Mouse (Mus musculus) hindbrain, embryonic 12.5 days (tissue): ENCODE results near the gene Casq1. TPM values are rescaled to one million over a fixed set of nuclear protein-coding genes. Genes with fewer than 3 reads are reported as not detected.

ENCODE experiments used
- ATAC-seq: fragments of 200-750 bp; cut with Nextera tagmentation; 2 replicates; pipeline ENCODE4 v1.8.0; 2017; ENCODE audit warnings: moderate TSS enrichment; ENCODE audit not compliant: low FRiP score
- H3K27ac ChIP-seq: fragments of 300-500 bp; sonication (generic); 2 replicates; pipeline ENCODE4 v1.5.1; 2016; ENCODE audit warnings: mild to moderate bottlenecking
- H3K27me3 ChIP-seq: fragments of 300-500 bp; sonication (generic); 2 replicates; pipeline ENCODE4 v1.6.1; 2016; ENCODE audit warnings: mild to moderate bottlenecking
- H3K36me3 ChIP-seq: fragments of 300-500 bp; sonication (generic); 2 replicates; pipeline ENCODE4 v1.6.1; 2016; ENCODE audit warnings: mild to moderate bottlenecking
- H3K4me1 ChIP-seq: fragments of 300-500 bp; sonication (generic); 2 replicates; pipeline ENCODE4 v1.6.1; 2016
- H3K4me2 ChIP-seq: fragments of 300-500 bp; sonication (generic); replicated peaks from 2 replicates; pipeline ENCODE4 v1.6.1; 2016; ENCODE audit warnings: mild to moderate bottlenecking
- H3K4me3 ChIP-seq: fragments of 300-500 bp; sonication (generic); 2 replicates; pipeline ENCODE4 v1.5.1; 2016; ENCODE audit warnings: mild to moderate bottlenecking
- H3K9ac ChIP-seq: fragments of 300-500 bp; sonication (generic); 2 replicates; pipeline ENCODE4 v1.6.1; 2016; ENCODE audit warnings: mild to moderate bottlenecking, moderate library complexity
- H3K9me3 ChIP-seq: fragments of 300-500 bp; sonication (generic); replicated peaks from 2 replicates; pipeline ENCODE4 v1.6.1; 2016; ENCODE audit warnings: mild to moderate bottlenecking
- WGBS: fragments of 180-500 bp; shearing (Covaris S2); methylation state at CpG from one replicate; pipeline ENCODE4 v1.1.7; 2016; 5-methylcytosine and 5-hydroxymethylcytosine counted together
- polyA plus RNA-seq: library from polyadenylated mRNA; unstranded; fragments of >200 nt; fragmentation: Nextera tagmentation; extraction: Ambion mirVana; gene quantifications from 2 replicates; pipeline ENCODE4 v1.2.1, GENCODE M21; 2016

Casq1 gene
- polyA plus RNA-seq, 1 experiment from 2014 or later, result 3.8 TPM

DNA sequence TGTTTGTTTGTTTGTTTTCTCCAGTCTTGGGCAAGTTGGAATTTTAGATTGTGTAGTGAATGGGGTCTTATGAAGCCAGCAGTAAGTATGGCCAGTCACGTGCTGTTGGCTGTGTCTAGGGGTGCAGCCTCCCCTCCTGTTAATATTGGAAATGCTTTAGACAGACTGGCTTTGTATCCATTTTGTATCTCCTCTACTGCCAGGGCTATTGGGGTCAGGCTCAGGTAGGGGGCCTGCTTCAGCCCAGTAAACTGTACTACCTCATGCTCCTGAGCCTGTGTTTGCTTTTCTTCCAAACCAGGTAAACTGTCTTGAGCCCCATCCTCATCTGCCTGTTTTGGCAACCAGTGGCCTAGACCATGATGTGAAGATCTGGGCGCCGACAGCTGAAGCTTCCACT, 27.5 kb downstream of the Casq1 start:
- Histone ChIP-seq H3K9ac (no peak overlapping the region), H3K4me1 (peaks cover 2% of the 10 kb centered on the region; the same call in 1 of the 2 replicates), H3K27ac (no peak overlapping the region), H3K36me3 (peaks cover 77% of the 10 kb centered on the region), H3K4me3 (no peak overlapping the region), H3K27me3 (no peaks in the 10 kb centered on the region), H3K4me2 (no peak overlapping the region), H3K9me3 (no peaks in the 10 kb centered on the region)
- WGBS, result 97% methylated on average over 3 of the region's 3 CpGs
- no peak for ATAC-seq

DNA sequence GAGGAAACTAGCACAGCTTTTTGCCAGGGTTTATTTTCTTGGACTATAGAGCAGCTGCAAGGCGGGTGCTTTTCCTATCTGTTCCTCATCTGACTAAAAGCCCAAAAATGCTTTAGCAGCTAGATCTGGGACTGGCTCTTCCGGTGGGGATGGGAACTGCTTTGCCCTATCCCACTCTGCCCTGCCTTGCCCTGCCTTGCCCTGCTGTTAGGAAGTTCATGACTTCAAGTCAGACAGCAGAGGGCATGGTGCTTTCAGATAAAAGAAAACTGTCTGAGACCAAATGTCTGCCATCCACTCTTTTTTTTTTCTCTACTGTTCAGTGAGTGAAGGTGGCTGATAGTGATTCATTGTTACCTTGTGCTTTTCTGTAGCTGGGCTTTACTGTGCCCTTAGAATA, 28.1 kb downstream of the Casq1 start:
- ATAC-seq, result no peak
- Histone ChIP-seq H3K9me3 (no peaks in the 10 kb centered on the region), H3K9ac (no peak overlapping the region), H3K4me2 (no peak overlapping the region), H3K4me3 (no peak overlapping the region), H3K4me1 (peaks cover 2% of the 10 kb centered on the region; the same call in 1 of the 2 replicates), H3K27me3 (no peaks in the 10 kb centered on the region), H3K36me3 (peaks cover 77% of the 10 kb centered on the region), H3K27ac (no peak overlapping the region)
- WGBS, result 94% methylated on average over 2 of the region's 2 CpGs

DNA sequence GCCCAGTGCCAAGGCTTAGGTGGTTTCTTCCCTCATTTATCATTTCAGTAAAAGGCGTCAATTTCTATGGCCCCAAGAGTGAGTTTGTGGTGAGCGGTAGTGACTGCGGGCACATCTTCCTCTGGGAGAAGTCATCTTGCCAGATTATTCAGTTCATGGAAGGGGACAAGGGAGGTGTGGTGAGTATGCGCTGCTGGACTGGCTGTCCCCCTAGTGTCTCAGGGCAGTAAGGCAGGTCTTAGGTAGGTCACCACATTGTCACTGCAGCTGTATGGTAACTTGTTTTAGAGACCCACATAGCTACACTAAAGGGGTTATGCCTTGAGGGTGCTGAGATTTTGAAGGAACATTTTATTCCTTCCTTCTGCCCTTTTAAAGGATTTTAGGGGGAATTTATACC, 30.8 kb downstream of the Casq1 start:
- Histone ChIP-seq H3K36me3 (peaks cover 53% of the 10 kb centered on the region), H3K4me1 (no peaks in the 10 kb centered on the region), H3K4me3 (no peak overlapping the region), H3K9ac (no peak overlapping the region), H3K4me2 (no peak overlapping the region), H3K27ac (no peak overlapping the region), H3K9me3 (no peaks in the 10 kb centered on the region), H3K27me3 (no peaks in the 10 kb centered on the region)
- no peak for ATAC-seq
- 67% methylated on average over 4 of the region's 4 CpGs for WGBS

DNA sequence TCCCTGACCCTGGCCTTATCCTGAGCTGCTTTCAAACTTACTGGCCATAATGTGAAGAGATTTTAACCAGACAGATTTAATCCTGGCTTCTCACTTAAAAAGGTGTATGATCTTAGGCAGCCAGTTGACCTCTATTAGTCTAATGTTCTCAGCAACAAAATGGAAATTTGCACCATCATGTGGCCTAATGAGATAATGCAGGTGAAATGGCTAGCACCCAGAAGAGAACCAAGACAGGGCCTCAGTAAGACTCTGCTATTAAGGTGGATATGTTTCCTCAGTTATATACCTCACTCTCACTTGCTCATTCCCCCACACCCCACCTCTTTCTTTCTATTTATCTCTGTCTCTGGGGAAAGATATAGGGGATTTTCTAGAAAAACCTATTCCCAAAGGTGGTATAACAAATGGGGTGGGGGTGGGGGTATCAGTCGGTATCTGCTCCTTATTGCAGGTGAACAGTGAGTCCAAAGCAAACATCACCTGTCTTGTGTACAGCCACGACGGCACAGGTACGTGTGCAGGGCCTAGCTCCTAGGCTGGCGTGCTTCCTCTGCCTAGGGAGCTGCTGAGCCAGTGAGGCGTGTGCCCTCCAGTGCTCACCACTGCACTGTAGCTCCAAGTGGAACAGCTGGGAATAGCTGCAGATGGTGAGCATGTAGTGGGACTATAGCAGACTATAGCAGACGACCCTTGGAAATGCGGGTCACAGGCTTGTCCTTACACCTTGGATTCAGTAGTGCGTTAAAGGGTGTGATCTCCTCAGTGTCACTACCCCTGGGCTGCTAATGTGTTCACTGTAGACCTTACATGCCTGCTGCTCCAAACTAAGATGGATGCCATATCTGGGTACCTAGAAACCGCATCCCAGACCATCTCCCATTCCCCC, 33.0 kb downstream of the Casq1 start:
- Histone ChIP-seq H3K9me3 (no peaks in the 10 kb centered on the region), H3K4me3 (no peak overlapping the region), H3K36me3 (peaks cover 50% of the 10 kb centered on the region)

DNA sequence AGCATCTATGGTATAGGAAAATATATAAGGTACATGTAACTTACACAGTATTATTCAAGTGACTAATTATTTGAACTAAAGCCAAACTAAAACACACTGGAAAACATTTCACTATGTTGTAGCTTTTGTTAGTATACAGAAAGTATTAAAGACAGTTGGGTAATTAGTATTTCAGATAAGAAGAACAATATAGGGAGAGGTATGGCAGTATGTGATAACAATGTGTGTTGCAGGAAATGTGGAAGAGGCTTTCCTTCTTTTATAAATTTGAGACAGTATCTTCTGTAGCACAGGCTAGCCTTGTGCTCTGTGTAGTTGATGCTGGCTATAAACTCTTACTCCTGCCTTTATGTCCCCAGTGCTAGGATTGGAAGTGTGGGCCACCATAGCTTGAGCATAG, 35.8 kb downstream of the Casq1 start:
- Histone ChIP-seq H3K36me3 (peaks cover 49% of the 10 kb centered on the region), H3K9ac (no peak overlapping the region), H3K27me3 (no peaks in the 10 kb centered on the region), H3K4me1 (no peaks in the 10 kb centered on the region), H3K4me3 (no peak overlapping the region), H3K9me3 (no peaks in the 10 kb centered on the region), H3K4me2 (no peak overlapping the region), H3K27ac (no peak overlapping the region)
- ATAC-seq, result no peak

More for the DNA sequence above, 33.0 kb downstream of the Casq1 start:
- Histone ChIP-seq H3K9ac (no peak overlapping the region), H3K27ac (no peak overlapping the region), H3K27me3 (no peaks in the 10 kb centered on the region), H3K4me2 (no peak overlapping the region), H3K4me1 (no peaks in the 10 kb centered on the region)
- no peak for ATAC-seq
- WGBS, result 95% methylated on average over 10 of the region's 10 CpGs

DNA sequence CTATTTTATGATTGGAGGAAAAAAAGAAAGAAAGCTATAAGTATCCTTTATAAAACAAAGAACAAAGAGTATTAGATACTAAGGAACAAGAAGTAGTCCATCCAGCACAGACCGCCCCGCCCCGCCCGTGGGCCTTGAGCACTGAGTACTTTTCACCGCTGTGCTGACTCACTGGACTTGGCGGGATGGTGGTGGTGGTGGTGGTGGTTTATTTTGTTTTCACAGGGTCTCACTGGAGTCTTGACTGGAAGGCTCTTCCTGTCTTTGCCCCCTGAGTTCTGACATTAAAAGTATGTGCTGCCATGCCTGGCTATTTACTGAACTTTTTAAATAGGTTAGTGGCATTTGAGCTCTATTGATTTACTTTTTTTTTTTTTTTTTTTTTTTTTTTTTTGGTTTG, 36.6 kb downstream of the Casq1 start:
- H3K4me3 ChIP-seq, result no peak overlapping the region
- H3K36me3 ChIP-seq, result peaks cover 48% of the 10 kb centered on the region
- no peak overlapping the region for H3K4me2 ChIP-seq
- H3K27ac ChIP-seq, result no peak overlapping the region
- WGBS, result 97% methylated on average over 6 of the region's 6 CpGs
- no peaks in the 10 kb centered on the region for H3K9me3 ChIP-seq
- ATAC-seq, result no peak
- no peaks in the 10 kb centered on the region for H3K4me1 ChIP-seq
- no peak overlapping the region for H3K9ac ChIP-seq
- no peaks in the 10 kb centered on the region for H3K27me3 ChIP-seq

DNA sequence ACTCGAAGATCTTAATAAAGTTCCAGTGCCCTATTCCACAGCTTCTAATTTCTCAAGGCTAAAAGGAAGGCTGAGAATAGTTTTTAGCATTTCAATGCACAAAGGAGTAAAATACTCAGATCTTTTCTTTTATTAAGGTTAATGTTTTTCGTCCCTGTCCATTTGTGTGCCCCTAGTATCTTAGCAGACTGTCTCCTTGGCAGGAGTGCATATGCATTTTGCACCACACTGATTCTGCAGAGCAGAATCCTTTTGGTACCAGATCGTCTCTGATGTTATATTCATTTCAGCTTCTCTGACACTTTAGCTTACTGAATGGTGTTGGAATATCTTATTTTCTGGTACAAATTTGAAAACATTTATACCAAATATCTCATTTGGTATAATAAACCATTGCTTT, 37.9 kb downstream of the Casq1 start:
- 93% methylated on average over 3 of the region's 3 CpGs for WGBS
- no peak overlapping the region for H3K4me3 ChIP-seq
- no peak overlapping the region for H3K27ac ChIP-seq
- ATAC-seq, result no peak
- H3K4me1 ChIP-seq, result no peaks in the 10 kb centered on the region
- H3K27me3 ChIP-seq, result no peaks in the 10 kb centered on the region
- H3K9me3 ChIP-seq, result no peaks in the 10 kb centered on the region
- no peak overlapping the region for H3K4me2 ChIP-seq
- H3K36me3 ChIP-seq, result peaks cover 43% of the 10 kb centered on the region
- no peak overlapping the region for H3K9ac ChIP-seq

DNA sequence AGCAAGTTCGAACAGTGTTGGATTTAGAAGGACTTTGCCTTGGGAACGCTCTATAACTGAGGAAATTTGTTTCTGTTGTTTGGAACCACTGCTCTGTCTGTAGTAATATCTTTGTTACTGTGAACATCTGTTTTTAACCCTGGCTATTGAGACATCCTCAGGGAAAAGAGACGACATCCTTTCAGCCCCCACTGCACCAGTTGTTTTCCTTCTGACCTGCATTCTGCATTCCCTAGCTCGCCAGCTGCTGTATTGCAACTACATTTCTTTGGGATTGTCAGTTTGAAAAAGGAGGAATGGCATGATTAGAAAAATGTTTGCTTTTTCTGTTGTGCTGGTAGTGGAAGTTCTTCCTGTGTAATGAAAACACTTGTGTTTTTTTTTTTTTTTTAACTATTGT, 38.8 kb downstream of the Casq1 start:
- no peak for ATAC-seq
- Histone ChIP-seq H3K9ac (no peak overlapping the region), H3K4me3 (no peak overlapping the region), H3K9me3 (no peaks in the 10 kb centered on the region), H3K36me3 (peaks cover 44% of the 10 kb centered on the region), H3K4me1 (no peaks in the 10 kb centered on the region), H3K27ac (no peak overlapping the region), H3K27me3 (no peaks in the 10 kb centered on the region), H3K4me2 (no peak overlapping the region)
- 70% methylated on average over 4 of the region's 4 CpGs for WGBS

DNA sequence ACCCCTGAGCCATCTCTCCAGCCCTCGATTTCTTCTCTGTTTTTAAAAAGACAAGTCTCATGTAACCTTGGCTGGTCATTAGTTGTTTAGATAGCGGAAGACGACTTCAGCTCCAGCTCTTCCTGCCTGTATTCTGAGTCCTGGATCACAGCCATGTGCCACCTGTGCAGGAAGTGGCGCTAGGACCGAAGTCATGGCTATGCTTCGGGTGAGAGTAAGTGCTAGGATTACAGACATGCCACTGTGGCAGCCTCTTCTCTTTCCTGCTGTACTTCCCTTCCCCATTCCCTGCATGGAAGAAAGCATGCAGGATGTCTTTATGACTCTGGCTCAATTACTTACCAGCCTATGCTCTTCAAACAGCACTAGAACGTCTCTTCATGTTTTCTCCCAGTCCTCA, 40.6 kb downstream of the Casq1 start:
- H3K36me3 ChIP-seq, result peaks cover 61% of the 10 kb centered on the region
- ATAC-seq, result no peak
- no peaks in the 10 kb centered on the region for H3K9me3 ChIP-seq
- H3K27ac ChIP-seq, result no peak overlapping the region
- H3K9ac ChIP-seq, result no peak overlapping the region
- no peaks in the 10 kb centered on the region for H3K27me3 ChIP-seq
- H3K4me3 ChIP-seq, result no peak overlapping the region
- H3K4me1 ChIP-seq, result no peaks in the 10 kb centered on the region
- WGBS, result 84% methylated on average over 7 of the region's 7 CpGs
- H3K4me2 ChIP-seq, result no peak overlapping the region

DNA sequence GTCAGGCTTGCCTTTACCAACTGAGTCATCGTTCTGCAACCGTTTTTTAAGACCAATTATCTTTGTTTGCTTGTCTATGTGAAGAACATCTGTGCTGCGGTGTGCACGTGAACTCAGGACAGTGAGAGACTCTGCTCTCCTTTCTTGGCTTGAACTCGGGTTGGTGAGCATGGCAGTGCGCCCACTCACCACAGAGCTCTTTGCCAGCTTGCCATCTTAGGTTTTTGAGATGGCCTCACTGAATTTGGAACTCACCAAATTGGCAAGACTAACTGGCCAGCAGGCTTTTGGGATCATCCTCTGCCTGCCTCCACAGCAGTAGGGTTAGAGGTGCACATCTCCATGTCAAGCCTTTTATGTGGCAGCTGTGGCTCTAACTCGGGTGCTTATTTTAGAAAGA, 41.9 kb downstream of the Casq1 start:
- Histone ChIP-seq H3K36me3 (peaks cover 70% of the 10 kb centered on the region), H3K27ac (no peak overlapping the region), H3K4me3 (no peak overlapping the region), H3K27me3 (no peaks in the 10 kb centered on the region), H3K4me2 (no peak overlapping the region), H3K4me1 (no peaks in the 10 kb centered on the region), H3K9me3 (no peaks in the 10 kb centered on the region), H3K9ac (no peak overlapping the region)
- 93% methylated on average over 7 of the region's 7 CpGs for WGBS
- ATAC-seq, result no peak

DNA sequence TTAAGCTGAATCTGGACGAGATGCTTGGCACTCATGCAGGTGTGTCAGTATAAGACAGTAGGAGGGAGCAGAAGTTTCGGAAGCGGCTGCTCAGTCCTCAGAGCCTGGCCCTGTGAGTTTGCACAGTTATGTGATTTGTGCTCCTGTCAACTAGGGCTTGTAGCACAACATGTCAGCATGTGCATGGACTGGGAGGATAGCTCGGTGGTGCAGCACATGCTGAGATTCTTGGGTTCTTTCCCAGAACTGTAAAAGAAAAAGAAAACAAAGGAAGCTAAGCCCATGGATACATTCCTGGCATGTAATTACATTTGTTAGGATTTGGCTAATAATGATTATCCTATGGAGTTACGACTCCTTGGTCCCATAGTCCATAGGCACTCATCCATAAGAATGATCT, 46.5 kb downstream of the Casq1 start:
- Histone ChIP-seq H3K9me3 (no peaks in the 10 kb centered on the region), H3K4me2 (no peak overlapping the region), H3K4me3 (no peak overlapping the region), H3K27ac (no peak overlapping the region), H3K4me1 (no peaks in the 10 kb centered on the region), H3K27me3 (no peaks in the 10 kb centered on the region), H3K9ac (no peak overlapping the region), H3K36me3 (peaks cover 86% of the 10 kb centered on the region)
- ATAC-seq, result no peak
- WGBS, result 85% methylated on average over 5 of the region's 5 CpGs

DNA sequence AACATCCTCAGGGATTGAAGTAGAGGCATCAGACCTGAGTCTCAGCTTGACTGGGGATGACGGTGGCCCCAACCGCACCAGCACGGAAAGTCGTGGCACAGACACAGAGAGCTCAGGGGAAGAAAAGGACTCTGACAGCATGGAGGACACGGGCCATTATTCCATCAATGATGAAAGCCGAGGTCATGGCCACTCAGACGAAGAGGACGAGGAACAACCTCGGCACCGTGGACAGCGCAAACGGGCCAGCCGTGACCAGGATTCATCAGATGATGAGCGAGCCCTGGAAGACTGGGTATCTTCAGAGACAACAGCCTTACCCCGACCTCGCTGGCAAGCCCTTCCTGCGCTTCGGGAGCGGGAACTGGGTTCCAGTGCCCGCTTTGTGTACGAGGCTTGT, 47.3 kb downstream of the Casq1 start:
- Histone ChIP-seq H3K9ac (no peak overlapping the region), H3K4me2 (no peak overlapping the region), H3K27ac (no peak overlapping the region), H3K4me3 (no peak overlapping the region), H3K27me3 (no peaks in the 10 kb centered on the region), H3K36me3 (peaks cover 87% of the 10 kb centered on the region), H3K4me1 (no peaks in the 10 kb centered on the region), H3K9me3 (no peaks in the 10 kb centered on the region)
- ATAC-seq, result no peak
- WGBS, result 90% methylated on average over 21 of the region's 21 CpGs

DNA sequence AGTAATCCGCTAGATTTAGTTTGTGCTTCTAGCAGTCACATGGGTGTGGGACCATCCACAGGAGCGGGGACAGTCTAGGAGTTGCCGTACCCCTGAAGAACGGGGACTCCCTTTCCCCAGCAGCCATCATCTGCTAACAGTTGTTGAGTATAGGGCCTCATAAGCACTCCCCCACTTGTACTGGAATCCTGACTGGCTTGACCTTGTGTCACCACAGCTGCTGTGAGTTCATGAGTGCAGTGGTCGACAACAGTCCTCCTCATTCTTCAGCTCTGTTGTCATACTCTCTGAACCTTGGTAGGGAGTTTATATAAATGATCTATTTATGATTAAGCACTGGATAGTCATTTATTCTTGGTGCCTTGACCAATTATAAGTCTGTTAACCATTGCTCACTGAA, 49.9 kb downstream of the Casq1 start:
- no peaks in the 10 kb centered on the region for H3K27me3 ChIP-seq
- no peak overlapping the region for H3K4me2 ChIP-seq
- WGBS, result 99% methylated on average over 5 of the region's 5 CpGs
- H3K4me1 ChIP-seq, result no peaks in the 10 kb centered on the region
- ATAC-seq, result no peak
- H3K27ac ChIP-seq, result no peak overlapping the region
- H3K4me3 ChIP-seq, result no peak overlapping the region
- H3K9me3 ChIP-seq, result no peaks in the 10 kb centered on the region
- H3K9ac ChIP-seq, result no peak overlapping the region
- peaks cover 87% of the 10 kb centered on the region for H3K36me3 ChIP-seq
